Mouse (Mus musculus) heart, embryonic 14.5 days (tissue): ENCODE measurements around the gene Trim13. TPM values are rescaled to one million over a fixed set of nuclear protein-coding genes. Genes with fewer than 3 reads are reported as not detected.
A peak's percentile ranks its signal among the peaks of the same experiment; 100 is the strongest.

Experiments
- ATAC-seq: fragments of 200-750 bp; cut with Nextera tagmentation; 2 replicates; pipeline ENCODE4 v1.8.0; 2017; ENCODE audit warnings: low read depth, moderate TSS enrichment; ENCODE audit not compliant: insufficient number of reproducible peaks, insufficient read depth, low FRiP score
- H3K27ac ChIP-seq, 2 experiments: fragments of 200-500 bp in 1 of 2; fragments of 300-500 bp in 1 of 2; sonication (generic) in 1 of 2; replicated peaks in 1 of 2; 2 replicates each; pipeline ENCODE4 v1.5.1; 2012 to 2014; ENCODE audit warnings: low read depth in 2 of 2, low read length in 2 of 2, control low read depth in 1 of 2, mild to moderate bottlenecking in 1 of 2, mixed read lengths in 1 of 2; ENCODE audit not compliant: control insufficient read depth in 1 of 2, insufficient read depth in 1 of 2
- H3K27me3 ChIP-seq: fragments of 300-500 bp; sonication (generic); 2 replicates; pipeline ENCODE4 v1.6.1; 2014; ENCODE audit warnings: mild to moderate bottlenecking, low read length, control low read depth; ENCODE audit not compliant: control insufficient read depth, insufficient read depth
- H3K36me3 ChIP-seq: fragments of 300-500 bp; sonication (generic); 2 replicates; pipeline ENCODE4 v1.6.1; 2014; ENCODE audit warnings: mild to moderate bottlenecking, control low read depth, low read length, mixed read lengths; ENCODE audit not compliant: control insufficient read depth, insufficient read depth
- H3K4me1 ChIP-seq, 2 experiments: fragments of 200-500 bp in 1 of 2; fragments of 300-500 bp in 1 of 2; sonication (generic) in 1 of 2; 2 replicates each; pipeline ENCODE4 v1.6.1; 2012 to 2014; ENCODE audit warnings: low read length in 2 of 2, control low read depth in 1 of 2, mixed read lengths in 1 of 2; ENCODE audit not compliant: control insufficient read depth in 2 of 2, insufficient read depth in 2 of 2
- H3K4me2 ChIP-seq: fragments of 300-500 bp; sonication (generic); 2 replicates; pipeline ENCODE4 v1.6.1; 2014; ENCODE audit warnings: mild to moderate bottlenecking, low read length
- H3K4me3 ChIP-seq, 2 experiments: fragments of 200-500 bp in 1 of 2; fragments of 300-500 bp in 1 of 2; sonication (generic) in 1 of 2; 2 replicates each; pipeline ENCODE4 v1.5.1; 2012 to 2014; ENCODE audit warnings: low read length in 2 of 2, mild to moderate bottlenecking in 2 of 2, control low read depth in 1 of 2, low read depth in 1 of 2, moderate library complexity in 1 of 2; ENCODE audit not compliant: control insufficient read depth in 1 of 2, insufficient read depth in 1 of 2
- H3K9ac ChIP-seq: fragments of 300-500 bp; sonication (generic); 2 replicates; pipeline ENCODE4 v1.6.1; 2014; ENCODE audit warnings: mild to moderate bottlenecking, low read length
- H3K9me3 ChIP-seq: fragments of 300-500 bp; sonication (generic); 2 replicates; pipeline ENCODE4 v1.6.1; 2016; ENCODE audit warnings: low read length, control low read depth; ENCODE audit not compliant: control insufficient read depth
- WGBS: fragments of 180-500 bp; shearing (Covaris S2); extraction: QIAGEN DNeasy Blood & Tissue Kit; methylation state at CpG from one replicate; pipeline ENCODE4 v1.1.7; 2014; 5-methylcytosine and 5-hydroxymethylcytosine counted together
- microRNA counts: library from miRNA; unstranded; fragments of <30 nt; microRNA quantifications from one replicate; lab custom pipeline; 2016
- microRNA-seq: library from miRNA; unstranded; fragments of <30 nt; microRNA quantifications from one replicate; pipeline ENCODE4, GENCODE M21; 2016
- polyA plus RNA-seq: library from polyadenylated mRNA; unstranded; fragments of >200 nt; fragmentation: Nextera tagmentation; extraction: Ambion mirVana; gene quantifications from 2 replicates; pipeline ENCODE4 v1.2.1, GENCODE M21; 2014

Trim13 gene
- polyA plus RNA-seq, 1 experiment from 2014 or later, result 16.3 TPM

DNA sequence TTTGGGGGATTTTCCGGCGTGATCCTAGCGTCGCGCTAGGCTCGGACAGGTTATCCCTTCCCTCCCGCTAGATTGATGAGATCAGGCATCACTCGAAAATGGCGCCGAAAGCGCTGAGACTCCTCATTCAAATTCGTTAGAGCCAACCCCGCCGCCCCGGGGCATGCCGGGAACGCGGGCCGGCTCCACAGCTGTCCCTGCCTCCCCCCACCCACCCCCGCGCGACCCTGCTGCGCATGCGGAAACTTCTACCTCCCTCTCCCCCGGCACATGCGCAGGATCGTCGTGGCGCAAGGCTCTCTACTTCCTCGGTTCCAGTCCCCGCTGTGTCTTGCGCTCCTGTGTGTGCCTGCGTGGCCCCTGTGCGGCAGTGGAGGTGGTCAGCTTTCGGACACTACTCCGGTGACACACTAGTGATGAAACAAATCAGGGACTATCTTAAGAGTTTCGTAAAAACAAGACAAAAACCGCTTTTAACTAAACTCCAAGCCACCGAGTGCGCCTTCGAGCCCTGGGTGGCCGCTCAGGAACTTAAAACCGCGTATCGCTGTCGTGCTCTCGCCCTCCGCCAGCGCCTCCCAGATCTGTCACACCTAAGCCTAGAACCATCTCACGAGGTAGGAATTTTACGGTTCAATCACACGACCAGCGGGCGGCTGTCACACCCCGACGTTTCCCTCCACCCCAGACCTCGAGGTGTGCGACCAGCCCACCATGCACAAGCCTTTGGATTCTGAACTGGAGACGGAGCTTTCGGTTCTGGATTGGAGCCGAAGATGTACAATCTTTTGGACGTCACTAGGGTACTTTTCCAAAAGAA, 50.8 kb downstream of the Trim13 start:
- Histone ChIP-seq H3K9ac (peak overlapping the region; percentile 98), H3K36me3 (no peaks in the 10 kb centered on the region), H3K4me3 (peak overlapping the region; percentile 91 to 94), H3K4me1 (peaks cover 0 to 15% of the 10 kb centered on the region in 2 experiments; a peak in 2 of 4 replicates), H3K4me2 (peak overlapping the region; percentile 81), H3K27ac (peak overlapping the region; percentile 95 to 98), H3K27me3 (no peaks in the 10 kb centered on the region), H3K9me3 (no peaks in the 10 kb centered on the region)
- peak; percentile 92 for ATAC-seq
- WGBS, result 2% methylated on average over 62 of the region's 62 CpGs

- no peak overlapping the region for H3K9ac ChIP-seq
- H3K4me2 ChIP-seq, result 0 out of 2 replicates have a peak overlapping the region, but pooled peaks have one; percentile 81
- H3K4me1 ChIP-seq, result peaks cover 0 to 15% of the 10 kb centered on the region in 2 experiments; a peak in 2 of 4 replicates
- H3K9me3 ChIP-seq, result no peaks in the 10 kb centered on the region
- 33% methylated on average over 9 of the region's 9 CpGs for WGBS
- H3K36me3 ChIP-seq, result no peaks in the 10 kb centered on the region
- 0 out of 4 replicates have a peak overlapping the region, but pooled peaks of 1 of the 2 experiments have one; percentile 8 for H3K27ac ChIP-seq
- no peaks in the 10 kb centered on the region for H3K27me3 ChIP-seq
- no peak overlapping the region for H3K4me3 ChIP-seq
- ATAC-seq, result no peak
These were observed 52.4 kb downstream of the Trim13 start for GRCm38 (mm10) chr14:61650291-61650960.

MicroRNA genes within 50 kb of the gene (microRNA counts, 519-probe panel; counts per million panel counts)
- 6,967 counts per million, percentile 93 among the panel's probes with 10 or more counts for microRNA mmu-miR-15a (lab: Ali Mortazavi, UCI)
- 8,628 counts per million, percentile 99 among the panel's probes with 10 or more counts for microRNA mmu-miR-16 (lab: Ali Mortazavi, UCI)

Small RNA genes within 50 kb of the gene (microRNA-seq; reads per million reads assigned to microRNA genes)
- 2,516 reads per million, percentile 85 among the genes with 10 or more reads in this experiment for gene Mir15a
- 2,185 reads per million, percentile 83 among the genes with 10 or more reads in this experiment for gene Mir16-1

Other genes starting within 250 kb of the Trim13 start
- gene Ebpl, start 237.8 kb upstream of the Trim13 start, polyA plus RNA-seq, result 4.3 and 6.3 TPM in 2 replicates
- gene Kpna3, start 158.4 kb upstream of the Trim13 start, polyA plus RNA-seq, result 31.5 and 32.2 TPM in 2 replicates
- 26.8 and 27.4 TPM in 2 replicates for gene Spryd7, start 41.4 kb upstream of the Trim13 start, polyA plus RNA-seq
- 0.51 and 0.74 TPM in 2 replicates for gene Kcnrg, start 9.2 kb downstream of the Trim13 start, polyA plus RNA-seq